Mouse (Mus musculus) gastrocnemius, postnatal 36 days (tissue): ENCODE results near the gene Eps15l1. TPM values are rescaled to one million over a fixed set of nuclear protein-coding genes. Genes with fewer than 3 reads are reported as not detected.
A peak's percentile ranks its signal among the peaks of the same experiment; 100 is the strongest.

Source experiments
- DNase-seq, 2 experiments: peaks; one replicate each; pipeline ENCODE4 v3.0.0; 2022
- intact Hi-C: fragments of 180-260 bp; cut with DNase I; formaldehyde crosslinking; loops from one replicate; pipeline ENCODE4 v1.15.1; 2025
- microRNA-seq, 2 experiments: library from miRNA; unstranded; fragments of <30 nt; microRNA quantifications; one replicate each; pipeline ENCODE4 v1.2.0; 2021
- total RNA-seq, 2 experiments: library from RNA; stranded (reverse); gene quantifications; 2 replicates each; pipeline ENCODE4 v1.2.3; 2021

The Eps15l1 gene
- total RNA-seq, 2 experiments from 2014 or later: 23.2 to 24.6 TPM

- intact Hi-C loops: no loop called here
Observed at GRCm38 (mm10) chr8:72300654-72301400, 120.4 kb downstream of the Eps15l1 start.

DNA sequence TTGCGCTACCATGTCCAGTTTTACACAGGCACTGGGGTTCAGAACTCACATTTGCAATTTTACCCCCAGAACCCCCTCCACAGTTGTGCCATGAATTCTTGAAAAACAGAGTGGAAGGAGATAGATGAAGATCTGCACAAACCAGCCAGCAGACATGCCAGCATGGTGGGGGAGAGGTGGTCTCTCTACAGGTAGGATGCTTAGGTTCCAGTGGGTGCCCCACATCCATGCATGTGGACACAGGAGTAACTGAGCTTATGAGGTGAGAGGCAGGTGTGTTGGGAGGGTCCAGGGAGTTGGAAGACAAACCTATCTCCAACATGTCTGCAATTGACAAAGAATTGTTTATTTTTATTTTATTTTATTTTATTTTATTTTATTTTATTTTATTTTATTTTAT, 122.3 kb downstream of the Eps15l1 start:
- no peak for DNase-seq
- intact Hi-C loops: no loop called here

More at GRCm38 (mm10) chr8:72300654-72301400, 120.4 kb downstream of the Eps15l1 start:
- DNase-seq: no peak

DNA sequence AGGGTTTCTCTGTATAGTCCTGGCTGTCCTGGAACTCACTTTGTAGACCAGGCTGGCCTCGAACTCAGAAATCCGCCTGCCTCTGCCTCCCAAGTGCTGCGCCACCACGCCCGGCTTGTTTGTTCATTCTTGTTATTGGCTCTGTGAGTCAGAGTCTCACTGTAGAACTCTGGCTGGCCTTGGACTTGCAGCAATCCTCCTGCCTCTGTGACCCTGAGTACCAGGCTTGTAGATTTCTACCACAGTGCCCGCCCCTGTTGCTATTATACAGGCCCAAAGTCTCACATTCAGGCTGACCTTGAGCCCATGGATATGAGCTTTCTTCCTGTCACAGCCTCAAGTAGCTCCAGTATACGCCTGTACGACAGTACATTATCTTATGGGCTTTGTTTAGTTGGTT, 124.7 kb downstream of the Eps15l1 start:
- no peak for DNase-seq
- intact Hi-C loops: no loop called here

GRCm38 (mm10) chr8:72295679-72296078, 125.6 kb downstream of the Eps15l1 start:
- intact Hi-C loops: no loop called here

DNA sequence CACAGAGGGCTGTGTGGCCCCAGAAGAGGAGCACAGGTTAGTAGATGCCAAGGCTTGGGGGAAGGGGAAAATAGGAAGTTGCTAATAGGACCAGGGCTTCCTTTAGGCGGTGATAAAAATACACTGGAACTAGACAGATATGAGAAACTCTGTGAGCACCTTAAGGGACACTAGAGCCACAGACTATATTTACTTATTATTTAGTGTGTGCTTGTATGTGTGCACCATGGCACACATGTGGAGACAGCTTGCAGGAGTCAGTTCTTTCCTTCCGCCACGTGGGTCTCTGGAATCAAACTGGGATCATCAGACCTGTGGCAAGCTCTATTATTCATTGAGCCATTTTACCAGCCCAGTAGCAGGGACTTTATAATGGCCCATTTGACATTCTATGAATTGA, 126.1 kb downstream of the Eps15l1 start:
- intact Hi-C loops: no loop called here
- DNase-seq: no peak

More at GRCm38 (mm10) chr8:72295679-72296078, 125.6 kb downstream of the Eps15l1 start:
- DNase-seq: peak; percentile 83 to 92

DNA sequence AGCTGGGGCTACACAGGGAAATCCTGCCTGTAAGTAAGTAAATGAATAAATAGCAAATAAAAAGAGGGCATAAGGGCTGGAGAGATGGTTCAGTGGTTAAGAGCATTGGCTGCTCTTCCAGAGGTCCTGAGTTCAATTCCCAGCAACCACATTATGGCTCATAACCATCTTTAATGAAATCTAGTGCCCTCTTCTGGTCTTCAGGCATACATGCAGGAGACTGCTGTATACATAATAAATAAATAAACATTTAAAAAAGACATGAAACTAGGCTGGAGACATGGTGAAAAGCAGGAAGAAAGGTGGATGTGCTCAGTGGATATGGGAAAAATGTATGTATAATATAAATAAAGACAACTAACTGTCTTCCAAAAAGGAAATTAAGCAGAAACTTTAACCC, 128.0 kb downstream of the Eps15l1 start:
- intact Hi-C loops: no loop called here
- no peak for DNase-seq

DNA sequence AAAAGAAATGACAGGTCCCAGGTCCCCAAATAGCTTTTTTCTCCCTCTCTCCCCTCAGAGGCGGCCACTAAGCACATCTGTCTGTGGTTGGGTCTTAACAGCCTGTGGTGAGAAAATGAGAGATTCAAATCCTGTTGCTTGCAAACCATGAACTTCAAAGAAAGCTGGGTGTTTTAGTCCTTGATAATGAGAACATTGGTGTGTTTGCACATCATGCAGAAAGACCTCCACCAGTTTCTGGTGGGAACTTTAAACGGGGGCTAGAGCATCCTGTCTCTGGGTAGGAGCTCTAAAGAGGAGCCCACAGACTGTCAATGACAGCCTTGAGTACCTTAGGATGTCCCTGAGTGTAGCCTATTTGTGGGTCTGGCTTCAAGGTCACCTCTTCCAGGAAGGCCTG, 130.2 kb downstream of the Eps15l1 start:
- intact Hi-C loops: no loop called here
- no peak for DNase-seq

Small RNA genes lying within 50 kb of the gene (microRNA-seq; reads per million reads assigned to microRNA genes)
- 0.74 to 1.4 reads per million in 2 experiments for gene Mir7068

Other genes starting within 250 kb of the Eps15l1 start
- not detected for gene Hsh2d, start 231.8 kb downstream of the Eps15l1 start, total RNA-seq
- not detected for gene Cib3, start 208.6 kb downstream of the Eps15l1 start, total RNA-seq
- gene Gm11034, start 207.8 kb downstream of the Eps15l1 start, total RNA-seq: not detected
- 1 to 10 TPM; 8.3 to 8.6 TPM for gene Fam32a, start 201.7 kb downstream of the Eps15l1 start, total RNA-seq
- gene Ap1m1, start 181.4 kb downstream of the Eps15l1 start, total RNA-seq: 10 to 100 TPM; 21.4 to 22.4 TPM
- gene Gm10282, start 116.2 kb downstream of the Eps15l1 start, total RNA-seq: 1 to 10 TPM; 2.0 to 3.0 TPM
- 10 to 100 TPM in 1 of 2 experiments, 1 to 10 TPM in 1; 9.3 to 26.4 TPM for gene Klf2, start 102.4 kb downstream of the Eps15l1 start, total RNA-seq
- gene Calr3, start 22.4 kb upstream of the Eps15l1 start, total RNA-seq: 1 to 10 TPM; 2.9 to 3.3 TPM
- gene 1700030K09Rik, start 22.4 kb upstream of the Eps15l1 start, total RNA-seq: 1 to 10 TPM; 2.7 to 3.4 TPM
- gene Cherp, start 53.8 kb upstream of the Eps15l1 start, total RNA-seq: 10 to 100 TPM; 19.9 to 24.8 TPM
- 10 to 100 TPM; 39.4 to 43.2 TPM for gene Slc35e1, start 71.2 kb upstream of the Eps15l1 start, total RNA-seq
- 1 to 10 TPM; 8.2 to 8.3 TPM for gene Med26, start 126.8 kb upstream of the Eps15l1 start, total RNA-seq
- 10 to 100 TPM; 61.7 to 70.9 TPM for gene Smim7, start 149.6 kb upstream of the Eps15l1 start, total RNA-seq
- gene Tmem38a, start 150.6 kb upstream of the Eps15l1 start, total RNA-seq: 1,000 to 10,000 TPM; 1,177 to 1,186 TPM
- under 1 TPM; 0.41 to 0.54 TPM for gene Nwd1, start 225.3 kb upstream of the Eps15l1 start, total RNA-seq